Mouse (Mus musculus): ENCODE results near the gene Dock7.

Dock7 gene

GRCm38 (mm10) chr4:98917724-98918123, 203.0 kb downstream of the Dock7 start:
- DNase-seq (ENCODE audit: low spot score), result no peak

DNA sequence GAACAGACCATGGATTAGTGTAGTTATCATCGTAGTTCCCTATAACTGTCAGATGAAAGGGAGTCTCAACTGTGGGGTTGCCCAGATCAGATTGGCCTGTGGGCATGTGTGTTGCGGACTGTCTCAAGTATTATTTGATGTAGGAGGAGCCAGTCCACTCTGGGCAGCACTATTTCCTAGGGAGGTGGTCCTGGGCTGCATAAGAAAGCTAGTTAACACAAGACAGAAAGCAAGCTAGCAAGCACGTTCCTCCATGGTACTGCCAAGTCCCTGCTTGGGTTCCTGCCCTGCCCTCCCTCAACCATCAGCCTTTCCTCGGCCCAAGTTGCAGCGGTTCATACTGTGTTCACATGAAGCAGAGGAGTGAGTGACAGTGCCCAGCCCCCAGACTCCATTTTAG, 210.5 kb downstream of the Dock7 start:
- DNase-seq (ENCODE audit: low spot score), result no peak

DNA sequence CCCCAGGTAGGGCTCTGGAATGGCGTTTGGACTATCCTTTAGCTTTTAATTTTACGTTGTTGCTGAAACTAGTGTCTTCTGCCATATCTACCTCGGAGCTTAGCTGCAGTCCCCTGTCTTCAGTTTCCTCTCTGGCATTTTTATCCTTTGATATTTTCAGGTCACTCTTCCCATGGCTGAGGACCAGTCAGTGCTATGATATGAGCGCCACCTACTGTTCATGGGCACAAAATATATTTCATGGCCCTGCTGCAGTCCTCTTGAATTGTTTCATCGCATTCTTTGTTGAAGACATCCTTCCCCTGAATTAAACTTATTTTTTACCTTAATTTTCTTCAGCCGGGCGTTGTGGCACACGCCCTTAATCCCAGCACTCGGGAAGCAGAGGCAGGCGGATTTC, 233.6 kb downstream of the Dock7 start:
- no peak for DNase-seq (ENCODE audit: low spot score)

Measured in urinary bladder, postnatal 10 days (tissue).